Mouse (Mus musculus) heart, embryonic 11.5 days (tissue): ENCODE measurements around the gene St6galnac3. TPM values are rescaled to one million over a fixed set of nuclear protein-coding genes. Genes with fewer than 3 reads are reported as not detected.

Experiments used
- ATAC-seq: fragments of 200-750 bp; cut with Nextera tagmentation; replicated peaks from 2 replicates; pipeline ENCODE4 v1.8.0; 2017; ENCODE audit warnings: moderate library complexity; ENCODE audit not compliant: insufficient number of reproducible peaks, low FRiP score, low TSS enrichment
- H3K27ac ChIP-seq: fragments of 300-500 bp; sonication (generic); 2 replicates; pipeline ENCODE4 v1.5.1; 2014; ENCODE audit warnings: mild to moderate bottlenecking, low read depth, low read length
- H3K27me3 ChIP-seq: fragments of 300-500 bp; sonication (generic); 2 replicates; pipeline ENCODE4 v1.6.1; 2014; ENCODE audit warnings: mild to moderate bottlenecking, low read length, mixed read lengths; ENCODE audit not compliant: control insufficient read depth, insufficient read depth
- H3K36me3 ChIP-seq: fragments of 300-500 bp; sonication (generic); 2 replicates; pipeline ENCODE4 v1.6.1; 2014; ENCODE audit warnings: mild to moderate bottlenecking, low read length, moderate library complexity, mixed read lengths; ENCODE audit not compliant: control insufficient read depth, insufficient read depth
- H3K4me1 ChIP-seq: fragments of 300-500 bp; sonication (generic); 2 replicates; pipeline ENCODE4 v1.6.1; 2014; ENCODE audit warnings: low read length; ENCODE audit not compliant: control insufficient read depth, insufficient read depth
- H3K4me2 ChIP-seq: fragments of 300-500 bp; sonication (generic); 2 replicates; pipeline ENCODE4 v1.6.1; 2014; ENCODE audit warnings: mild to moderate bottlenecking, moderate library complexity
- H3K4me3 ChIP-seq: fragments of 300-500 bp; sonication (generic); 2 replicates; pipeline ENCODE4 v1.5.1; 2014; ENCODE audit warnings: low read depth, low read length
- H3K9ac ChIP-seq: fragments of 300-500 bp; sonication (generic); 2 replicates; pipeline ENCODE4 v1.6.1; 2014; ENCODE audit warnings: mild to moderate bottlenecking, low read depth, low read length, moderate library complexity
- H3K9me3 ChIP-seq: fragments of 300-500 bp; sonication (generic); replicated peaks from 2 replicates; pipeline ENCODE4 v1.6.1; 2016; ENCODE audit warnings: low read length; ENCODE audit not compliant: control insufficient read depth
- WGBS: fragments of 180-500 bp; shearing (Covaris S2); extraction: QIAGEN DNeasy Blood & Tissue Kit; methylation state at CpG from one replicate; pipeline ENCODE4 v1.1.7; 2014; ENCODE audit not compliant: insufficient replicate concordance; 5-methylcytosine and 5-hydroxymethylcytosine counted together
- polyA plus RNA-seq: library from polyadenylated mRNA; unstranded; fragments of >200 nt; fragmentation: Nextera tagmentation; extraction: Ambion mirVana; gene quantifications from 2 replicates; pipeline ENCODE4 v1.2.1, GENCODE M21; 2014

The St6galnac3 gene
- polyA plus RNA-seq, 1 experiment from 2014 or later: 29.6 TPM

GRCm38 (mm10) chr3:153675073-153675472, 49.9 kb downstream of the St6galnac3 start:
- 0 out of 2 replicates have a peak, but pooled peaks have one; percentile 58 for ATAC-seq

GRCm38 (mm10) chr3:153674359-153674758, 50.6 kb downstream of the St6galnac3 start:
- Histone ChIP-seq H3K36me3 (no peaks in the 10 kb centered on the region), H3K4me2 (no peak overlapping the region), H3K27me3 (no peaks in the 10 kb centered on the region), H3K4me1 (peaks cover 16% of the 10 kb centered on the region), H3K4me3 (no peak overlapping the region), H3K27ac (0 out of 2 replicates have a peak overlapping the region, but pooled peaks have one; percentile 31), H3K9me3 (no peaks in the 10 kb centered on the region), H3K9ac (no peak overlapping the region)
- WGBS: 35% methylated on average over 8 of the region's 8 CpGs
- no peak for ATAC-seq

More at GRCm38 (mm10) chr3:153675073-153675472, 49.9 kb downstream of the St6galnac3 start:
- 26% methylated on average over 12 of the region's 12 CpGs for WGBS
- H3K9me3 ChIP-seq: no peaks in the 10 kb centered on the region
- no peak overlapping the region for H3K27ac ChIP-seq
- no peaks in the 10 kb centered on the region for H3K27me3 ChIP-seq
- H3K4me2 ChIP-seq: peak overlapping the region; percentile 35
- no peak overlapping the region for H3K4me3 ChIP-seq
- H3K36me3 ChIP-seq: no peaks in the 10 kb centered on the region
- no peak overlapping the region for H3K9ac ChIP-seq
- peaks cover 16% of the 10 kb centered on the region for H3K4me1 ChIP-seq

- Histone ChIP-seq H3K9ac (no peak overlapping the region), H3K4me1 (peaks cover 25% of the 10 kb centered on the region), H3K27ac (no peak overlapping the region), H3K27me3 (no peaks in the 10 kb centered on the region), H3K4me3 (no peak overlapping the region), H3K4me2 (no peak overlapping the region), H3K36me3 (no peaks in the 10 kb centered on the region), H3K9me3 (no peaks in the 10 kb centered on the region)
- ATAC-seq: no peak
- WGBS: 75% methylated on average over 12 of the region's 12 CpGs
Observed at GRCm38 (mm10) chr3:153673451-153673850, 51.5 kb downstream of the St6galnac3 start.

GRCm38 (mm10) chr3:153670953-153671674, 53.9 kb downstream of the St6galnac3 start:
- WGBS: 83% methylated on average over 10 of the region's 10 CpGs
- H3K4me1 ChIP-seq: peaks cover 28% of the 10 kb centered on the region
- ATAC-seq: no peak

GRCm38 (mm10) chr3:153669737-153670435, 55.1 kb downstream of the St6galnac3 start:
- H3K9me3 ChIP-seq: no peaks in the 10 kb centered on the region
- no peak overlapping the region for H3K9ac ChIP-seq
- 86% methylated on average over 13 of the region's 13 CpGs for WGBS
- no peak overlapping the region for H3K4me2 ChIP-seq
- H3K27me3 ChIP-seq: no peaks in the 10 kb centered on the region
- no peaks in the 10 kb centered on the region for H3K36me3 ChIP-seq
- no peak overlapping the region for H3K27ac ChIP-seq
- peaks cover 27% of the 10 kb centered on the region for H3K4me1 ChIP-seq
- no peak for ATAC-seq
- H3K4me3 ChIP-seq: no peak overlapping the region

More at GRCm38 (mm10) chr3:153670953-153671674, 53.9 kb downstream of the St6galnac3 start:
- Histone ChIP-seq H3K4me3 (no peak overlapping the region), H3K27ac (no peak overlapping the region), H3K27me3 (no peaks in the 10 kb centered on the region), H3K9me3 (no peaks in the 10 kb centered on the region), H3K4me2 (no peak overlapping the region), H3K9ac (no peak overlapping the region), H3K36me3 (no peaks in the 10 kb centered on the region)

GRCm38 (mm10) chr3:153669329-153669728, 55.6 kb downstream of the St6galnac3 start:
- WGBS: 87% methylated on average over 8 of the region's 8 CpGs
- no peak overlapping the region for H3K27ac ChIP-seq
- no peak for ATAC-seq

GRCm38 (mm10) chr3:153668447-153669290, 56.3 kb downstream of the St6galnac3 start:
- ATAC-seq: peak; percentile 46; the same call in 1 of the 2 replicates

More at GRCm38 (mm10) chr3:153669329-153669728, 55.6 kb downstream of the St6galnac3 start:
- Histone ChIP-seq H3K36me3 (no peaks in the 10 kb centered on the region), H3K9ac (no peak overlapping the region), H3K4me2 (no peak overlapping the region), H3K4me3 (no peak overlapping the region), H3K4me1 (peaks cover 22% of the 10 kb centered on the region), H3K27me3 (no peaks in the 10 kb centered on the region), H3K9me3 (no peaks in the 10 kb centered on the region)

GRCm38 (mm10) chr3:153664696-153665095, 60.3 kb downstream of the St6galnac3 start:
- Histone ChIP-seq H3K4me2 (no peak overlapping the region), H3K36me3 (no peaks in the 10 kb centered on the region), H3K4me3 (no peak overlapping the region), H3K27me3 (peaks cover 3% of the 10 kb centered on the region), H3K4me1 (peaks cover 18% of the 10 kb centered on the region; the same call in 1 of the 2 replicates), H3K27ac (no peak overlapping the region), H3K9me3 (no peaks in the 10 kb centered on the region), H3K9ac (no peak overlapping the region)
- no peak for ATAC-seq
- 81% methylated on average over 5 of the region's 5 CpGs for whole genome bisulfite sequencing

More at GRCm38 (mm10) chr3:153668447-153669290, 56.3 kb downstream of the St6galnac3 start:
- 73% methylated on average over 21 of the region's 21 CpGs for WGBS
- no peak overlapping the region for H3K27ac ChIP-seq
- H3K9ac ChIP-seq: no peak overlapping the region
- peaks cover 21% of the 10 kb centered on the region for H3K4me1 ChIP-seq
- H3K4me2 ChIP-seq: no peak overlapping the region
- H3K4me3 ChIP-seq: no peak overlapping the region
- H3K36me3 ChIP-seq: no peaks in the 10 kb centered on the region
- H3K9me3 ChIP-seq: no peaks in the 10 kb centered on the region
- H3K27me3 ChIP-seq: no peaks in the 10 kb centered on the region; the same call in 1 of the 2 replicates
